Mouse (Mus musculus) kidney, embryonic 15.5 days (tissue): ENCODE measurements at regions not wholly inside any gene's neighbourhood (a gene's known extent, or its start where the extent isn't known, plus 50 kb on each side); places are given as distances from the start of the nearest gene placed in this dataset.

Experiments
- ATAC-seq: fragments of 200-750 bp; cut with Nextera tagmentation; replicated peaks from 2 replicates; pipeline ENCODE4 v1.8.0; 2017; ENCODE audit warnings: moderate TSS enrichment; ENCODE audit not compliant: low FRiP score
- H3K27ac ChIP-seq: fragments of 300-500 bp; sonication (generic); 2 replicates; pipeline ENCODE4 v1.5.1; 2015; ENCODE audit warnings: mild to moderate bottlenecking, inconsistent platforms
- H3K27me3 ChIP-seq: fragments of 300-500 bp; sonication (generic); 2 replicates; pipeline ENCODE4 v1.6.1; 2015; ENCODE audit warnings: inconsistent platforms
- H3K36me3 ChIP-seq: fragments of 300-500 bp; sonication (generic); 2 replicates; pipeline ENCODE4 v1.6.1; 2015; ENCODE audit warnings: inconsistent platforms
- H3K4me1 ChIP-seq: fragments of 300-500 bp; sonication (generic); 2 replicates; pipeline ENCODE4 v1.6.1; 2015; ENCODE audit warnings: inconsistent platforms
- H3K4me2 ChIP-seq: fragments of 300-500 bp; sonication (generic); 2 replicates; pipeline ENCODE4 v1.6.1; 2015; ENCODE audit warnings: moderate library complexity, mild to moderate bottlenecking, inconsistent platforms
- H3K4me3 ChIP-seq: fragments of 300-500 bp; sonication (generic); replicated peaks from 2 replicates; pipeline ENCODE4 v1.5.1; 2015; ENCODE audit warnings: mild to moderate bottlenecking, inconsistent platforms
- H3K9ac ChIP-seq: fragments of 300-500 bp; sonication (generic); 2 replicates; pipeline ENCODE4 v1.6.1; 2015; ENCODE audit warnings: mild to moderate bottlenecking, inconsistent platforms
- H3K9me3 ChIP-seq: fragments of 300-500 bp; sonication (generic); replicated peaks from 2 replicates; pipeline ENCODE4 v1.6.1; 2016; ENCODE audit warnings: inconsistent platforms
- WGBS: fragments of 180-500 bp; shearing (Covaris S2); methylation state at CpG from one replicate; pipeline ENCODE4 v1.1.7; 2015; ENCODE audit warnings: mixed read lengths; 5-methylcytosine and 5-hydroxymethylcytosine counted together

DNA sequence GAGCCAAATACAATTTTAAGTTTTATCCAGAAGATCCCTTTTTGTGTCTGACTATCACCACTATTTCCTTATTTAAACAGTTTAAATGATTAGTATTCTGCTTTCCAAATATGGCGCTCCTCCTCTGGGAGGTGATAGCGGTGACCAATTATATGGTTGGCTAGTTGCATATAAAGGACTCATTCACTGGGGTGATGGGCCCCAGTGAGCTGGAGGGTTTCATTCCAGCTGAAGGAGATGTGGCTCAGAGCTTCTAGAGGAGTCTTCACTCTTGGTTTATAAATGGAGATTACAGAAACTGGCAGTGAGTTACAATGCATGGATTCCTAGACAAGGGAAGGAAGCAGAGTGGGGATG is 50.7 kb upstream of the Gm7361 start:
- Histone ChIP-seq H3K27ac (no peak overlapping the region), H3K4me2 (no peak overlapping the region), H3K4me3 (no peak overlapping the region), H3K36me3 (no peaks in the 10 kb centered on the region), H3K9me3 (no peaks in the 10 kb centered on the region), H3K27me3 (no peaks in the 10 kb centered on the region), H3K9ac (no peak overlapping the region), H3K4me1 (peaks cover 6% of the 10 kb centered on the region; the same call in 1 of the 2 replicates)
- 57% methylated on average over 2 of the region's 2 CpGs for WGBS
- no peak; the same call in 1 of the 2 replicates for ATAC-seq

DNA sequence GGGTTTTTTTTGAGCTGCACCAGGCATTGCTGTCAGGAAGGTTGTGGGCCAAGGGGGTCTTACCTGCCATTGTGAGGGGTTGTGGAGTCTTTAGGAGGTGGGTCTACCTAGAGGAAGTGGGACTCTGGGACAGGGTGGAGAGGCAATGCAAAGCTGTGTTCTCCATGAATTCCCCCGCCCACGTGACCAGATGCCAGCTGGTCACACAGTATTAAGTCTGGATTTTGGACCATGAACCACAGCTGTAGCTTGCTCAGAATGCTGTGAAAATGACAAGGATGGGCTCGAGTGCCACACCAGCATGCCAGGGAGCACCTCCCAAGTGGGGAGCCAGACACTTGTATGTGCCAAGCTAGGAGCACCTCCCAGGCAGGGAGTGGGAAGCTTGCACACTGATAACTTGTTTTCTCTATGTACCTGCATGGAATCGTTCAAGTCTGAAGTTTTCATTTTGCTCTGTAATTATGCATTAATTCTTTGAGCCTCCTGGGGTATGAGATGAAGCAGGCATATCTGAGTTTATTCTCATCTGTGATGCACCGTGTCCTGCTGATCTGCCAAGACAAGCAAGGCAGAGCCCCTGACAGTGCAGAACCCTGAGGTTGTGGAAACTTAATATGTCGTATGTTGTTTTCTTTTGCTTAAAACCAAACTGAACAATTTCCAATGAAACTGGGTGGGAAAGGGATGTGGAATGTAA is 51.3 kb upstream of the Gm7361 start:
- Histone ChIP-seq H3K9me3 (no peaks in the 10 kb centered on the region), H3K4me3 (no peak overlapping the region), H3K27ac (no peak overlapping the region), H3K4me2 (no peak overlapping the region), H3K36me3 (no peaks in the 10 kb centered on the region), H3K27me3 (no peaks in the 10 kb centered on the region), H3K4me1 (peaks cover 6% of the 10 kb centered on the region; the same call in 1 of the 2 replicates), H3K9ac (no peak overlapping the region)
- 67% methylated on average over 6 of the region's 6 CpGs for WGBS
- 0 out of 2 replicates have a peak, but pooled peaks have one; percentile 12 for ATAC-seq

DNA sequence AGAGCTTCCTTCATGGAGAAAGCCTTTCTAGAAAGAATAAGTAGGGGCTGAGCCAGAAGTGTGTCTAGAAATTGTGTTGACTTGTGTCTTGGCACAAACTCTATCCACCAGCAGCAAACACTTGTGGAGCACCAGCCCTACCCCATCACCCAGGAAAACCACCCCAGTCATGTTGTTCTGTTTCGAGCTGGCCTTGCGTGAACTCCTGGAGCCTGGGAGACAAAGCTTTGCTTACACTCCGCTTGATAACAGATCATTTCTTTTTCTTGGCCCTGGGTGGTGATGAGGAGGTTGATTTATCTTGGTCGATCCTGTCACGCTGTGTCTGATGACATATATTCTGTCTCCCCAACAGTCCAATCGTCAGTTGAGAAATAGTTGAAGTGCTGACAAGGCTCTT is 55.0 kb upstream of the Gm7361 start:
- H3K9me3 ChIP-seq = no peaks in the 10 kb centered on the region
- WGBS = 59% methylated on average over 6 of the region's 6 CpGs
- no peaks in the 10 kb centered on the region for H3K27me3 ChIP-seq
- H3K36me3 ChIP-seq = no peaks in the 10 kb centered on the region
- no peak overlapping the region for H3K9ac ChIP-seq
- peaks cover 6% of the 10 kb centered on the region; the same call in 1 of the 2 replicates for H3K4me1 ChIP-seq
- H3K27ac ChIP-seq = no peak overlapping the region
- ATAC-seq = no peak
- no peak overlapping the region for H3K4me2 ChIP-seq
- H3K4me3 ChIP-seq = no peak overlapping the region

DNA sequence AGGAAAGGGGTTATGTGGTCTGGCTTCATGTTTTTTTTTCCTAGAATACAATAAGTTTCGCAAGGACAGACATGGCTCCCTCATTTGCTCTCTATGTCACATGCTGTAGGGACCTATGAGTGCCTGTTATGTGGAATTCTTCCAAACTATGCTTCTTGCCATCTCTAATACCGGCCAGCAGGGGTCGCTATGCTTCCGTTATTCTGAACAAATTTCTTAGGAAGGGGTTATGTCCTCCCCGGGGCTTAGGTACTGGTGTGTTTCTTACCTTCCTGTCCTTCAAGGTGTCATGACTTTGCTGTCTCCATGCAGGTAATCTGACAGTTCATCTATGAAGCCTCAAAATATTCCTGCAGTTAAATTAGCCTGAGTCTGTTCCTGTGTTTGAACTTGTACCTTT is 68.1 kb upstream of the Gm7361 start:
- no peak overlapping the region for H3K9ac ChIP-seq
- no peaks in the 10 kb centered on the region for H3K9me3 ChIP-seq
- no peaks in the 10 kb centered on the region for H3K27me3 ChIP-seq
- ATAC-seq = no peak
- no peak overlapping the region for H3K4me2 ChIP-seq
- 19% methylated on average over 5 of the region's 5 CpGs for WGBS
- H3K4me1 ChIP-seq = no peaks in the 10 kb centered on the region
- no peak overlapping the region for H3K27ac ChIP-seq
- no peaks in the 10 kb centered on the region for H3K36me3 ChIP-seq
- H3K4me3 ChIP-seq = no peak overlapping the region

DNA sequence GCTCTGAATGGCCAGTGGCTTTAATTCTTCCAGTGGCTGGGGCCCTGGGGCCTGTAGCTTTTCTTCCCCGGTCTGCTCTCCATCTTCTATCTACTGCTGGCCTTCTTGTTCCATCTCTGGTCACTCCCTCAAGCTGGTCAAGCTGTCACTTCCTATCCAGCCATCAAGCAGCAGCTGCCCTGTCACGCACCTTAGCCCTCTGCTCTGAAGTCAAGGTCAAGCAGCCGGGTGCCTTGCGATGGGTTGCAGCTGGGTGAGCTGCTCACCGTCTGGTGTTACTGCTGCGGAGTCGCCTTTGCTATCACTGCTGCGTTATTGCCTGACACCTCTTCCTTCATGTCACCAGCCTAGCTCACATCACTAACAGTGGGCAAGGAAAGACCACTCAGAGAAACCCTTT is 66.0 kb upstream of the Gm10220 start:
- no peak overlapping the region for H3K9ac ChIP-seq
- H3K4me2 ChIP-seq = no peak overlapping the region
- WGBS = 35% methylated on average over 8 of the region's 8 CpGs
- H3K9me3 ChIP-seq = no peaks in the 10 kb centered on the region
- H3K27ac ChIP-seq = no peak overlapping the region
- no peaks in the 10 kb centered on the region for H3K36me3 ChIP-seq
- no peaks in the 10 kb centered on the region for H3K27me3 ChIP-seq
- H3K4me3 ChIP-seq = no peak overlapping the region
- no peak for ATAC-seq
- H3K4me1 ChIP-seq = no peaks in the 10 kb centered on the region

DNA sequence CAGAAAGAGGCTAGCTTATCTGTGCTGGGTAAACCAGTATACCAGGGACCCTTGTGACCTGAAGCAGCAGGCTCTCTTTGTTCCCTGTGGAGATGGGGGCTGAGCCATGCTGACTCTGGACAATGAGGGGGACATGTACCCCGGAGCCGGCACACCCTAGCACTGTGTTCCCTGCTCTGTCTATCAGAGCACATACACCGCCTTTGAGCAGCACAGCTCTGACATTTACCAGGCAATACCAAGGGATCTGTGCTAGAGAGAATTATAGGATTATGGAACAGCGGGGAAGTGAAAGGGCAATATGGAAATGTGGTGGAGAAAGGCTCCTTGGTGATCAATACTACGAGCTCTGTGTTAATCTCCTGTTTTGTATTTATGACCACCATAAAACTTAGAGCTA is 64.2 kb upstream of the Gm10220 start:
- no peak overlapping the region for H3K4me3 ChIP-seq
- H3K27ac ChIP-seq = no peak overlapping the region
- H3K9me3 ChIP-seq = no peaks in the 10 kb centered on the region
- H3K36me3 ChIP-seq = no peaks in the 10 kb centered on the region
- no peaks in the 10 kb centered on the region for H3K27me3 ChIP-seq
- no peak overlapping the region for H3K4me2 ChIP-seq
- H3K4me1 ChIP-seq = no peaks in the 10 kb centered on the region
- ATAC-seq = no peak
- H3K9ac ChIP-seq = no peak overlapping the region
- 29% methylated on average over 5 of the region's 5 CpGs for WGBS

DNA sequence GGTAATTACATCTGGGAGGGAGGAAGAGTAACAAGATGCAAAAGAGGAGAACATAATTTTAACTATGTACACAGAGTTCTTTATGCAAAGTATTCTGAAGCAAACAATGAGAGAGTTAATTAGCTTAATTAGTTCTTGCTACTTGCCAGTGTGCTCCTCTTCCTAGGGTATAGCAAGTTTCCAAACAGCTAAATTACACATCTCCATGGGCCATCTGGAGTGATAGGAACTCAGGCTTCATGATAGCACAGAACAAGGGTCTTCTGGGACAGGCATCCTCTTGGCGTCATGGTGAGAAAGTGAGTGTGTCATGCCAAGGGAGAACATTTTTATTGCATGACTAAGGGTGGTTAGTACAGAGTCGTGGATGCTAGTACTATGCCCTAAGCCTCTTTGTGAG is 54.8 kb upstream of the Gm10220 start:
- no peak overlapping the region for H3K27ac ChIP-seq
- no peak overlapping the region for H3K4me3 ChIP-seq
- H3K9ac ChIP-seq = no peak overlapping the region
- no peaks in the 10 kb centered on the region for H3K27me3 ChIP-seq
- H3K4me1 ChIP-seq = no peaks in the 10 kb centered on the region
- no peaks in the 10 kb centered on the region for H3K36me3 ChIP-seq
- WGBS = 91% methylated on average over 2 of the region's 2 CpGs
- no peaks in the 10 kb centered on the region for H3K9me3 ChIP-seq
- no peak overlapping the region for H3K4me2 ChIP-seq
- no peak for ATAC-seq

DNA sequence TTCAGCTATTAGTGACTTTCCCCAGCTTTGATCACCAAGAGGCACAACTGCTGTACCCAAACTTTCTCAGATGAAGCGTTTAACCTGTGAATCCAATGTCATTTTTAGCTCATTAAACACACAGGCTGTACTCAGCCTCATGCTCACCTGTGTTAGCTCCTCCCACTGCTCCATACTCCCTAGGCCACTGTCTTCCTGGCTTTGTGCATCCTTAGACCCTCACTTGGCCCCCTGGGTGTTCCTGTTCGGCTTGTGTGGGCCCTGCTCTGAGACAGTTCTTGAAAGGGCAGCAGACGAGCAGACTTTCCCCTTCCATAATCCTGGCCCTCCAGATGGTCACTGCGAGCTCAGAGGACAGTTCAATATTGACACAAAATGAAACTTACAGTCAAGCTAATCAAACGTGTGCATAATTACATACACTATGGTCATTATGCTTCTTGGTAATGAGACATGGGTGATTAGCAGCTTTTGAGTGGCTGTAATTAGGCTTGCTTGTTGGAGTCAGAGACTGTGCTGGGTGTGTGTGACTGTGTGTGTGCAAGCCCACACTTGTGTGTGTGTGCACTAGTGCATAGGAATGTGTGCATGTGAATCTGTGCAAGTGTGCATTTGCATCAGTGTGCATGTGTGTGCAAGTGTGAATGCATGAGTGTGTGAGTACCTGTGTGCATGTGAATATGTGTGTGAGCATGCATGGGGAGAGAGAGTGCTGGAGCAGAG is 50.6 kb upstream of the Gm10220 start:
- WGBS = 73% methylated on average over 5 of the region's 5 CpGs
- H3K4me3 ChIP-seq = no peak overlapping the region

DNA sequence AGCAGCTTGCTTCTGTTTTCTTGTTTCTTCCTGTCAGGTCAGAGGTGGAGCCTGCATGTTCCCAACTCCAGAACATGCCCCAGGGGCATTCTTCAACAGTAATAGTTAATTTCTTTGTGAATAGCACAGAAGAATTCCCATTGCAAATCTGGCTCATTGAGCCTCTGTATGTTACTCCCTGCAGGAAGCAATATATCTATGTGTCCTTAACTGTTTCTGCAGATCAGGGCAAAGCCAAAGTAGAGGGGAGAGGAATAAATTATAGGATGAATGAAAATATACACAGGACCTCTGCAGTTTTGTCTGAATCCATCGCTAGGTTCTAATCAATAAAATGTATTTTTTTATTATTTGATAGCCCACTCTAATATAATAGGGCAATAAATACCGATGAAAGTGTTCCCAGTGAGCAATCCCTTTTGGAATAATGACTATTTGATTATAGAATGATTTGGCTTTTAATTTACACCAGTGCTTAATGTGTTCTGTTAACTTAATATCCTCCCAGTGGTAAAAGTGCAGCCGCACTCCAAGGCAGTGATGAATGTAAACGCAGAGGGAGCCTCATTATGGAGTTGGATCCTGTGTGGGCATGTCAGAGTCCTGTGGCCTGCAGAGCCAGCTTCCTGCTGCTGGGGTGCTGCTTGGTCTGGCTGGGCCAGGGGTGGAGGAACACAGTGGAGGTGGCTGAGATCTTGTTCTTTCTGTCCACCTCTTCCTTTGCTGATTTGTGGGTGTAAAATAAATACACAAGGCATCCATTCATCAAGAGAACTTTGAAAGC is 49.7 kb upstream of the Gm10220 start:
- Histone ChIP-seq H3K9me3 (no peaks in the 10 kb centered on the region), H3K9ac (no peak overlapping the region), H3K4me1 (no peaks in the 10 kb centered on the region), H3K27me3 (no peaks in the 10 kb centered on the region), H3K4me3 (no peak overlapping the region), H3K27ac (no peak overlapping the region), H3K36me3 (no peaks in the 10 kb centered on the region), H3K4me2 (no peak overlapping the region)
- no peak for ATAC-seq
- WGBS = 61% methylated on average over 4 of the region's 4 CpGs

More for the DNA sequence above, 50.6 kb upstream of the Gm10220 start:
- Histone ChIP-seq H3K4me2 (no peak overlapping the region), H3K9me3 (no peaks in the 10 kb centered on the region), H3K27me3 (no peaks in the 10 kb centered on the region), H3K9ac (no peak overlapping the region), H3K36me3 (no peaks in the 10 kb centered on the region), H3K27ac (no peak overlapping the region), H3K4me1 (no peaks in the 10 kb centered on the region)
- ATAC-seq = no peak
